8 mouse cellular contexts compared by ENCODE assay signal in the genomic region with DNA sequence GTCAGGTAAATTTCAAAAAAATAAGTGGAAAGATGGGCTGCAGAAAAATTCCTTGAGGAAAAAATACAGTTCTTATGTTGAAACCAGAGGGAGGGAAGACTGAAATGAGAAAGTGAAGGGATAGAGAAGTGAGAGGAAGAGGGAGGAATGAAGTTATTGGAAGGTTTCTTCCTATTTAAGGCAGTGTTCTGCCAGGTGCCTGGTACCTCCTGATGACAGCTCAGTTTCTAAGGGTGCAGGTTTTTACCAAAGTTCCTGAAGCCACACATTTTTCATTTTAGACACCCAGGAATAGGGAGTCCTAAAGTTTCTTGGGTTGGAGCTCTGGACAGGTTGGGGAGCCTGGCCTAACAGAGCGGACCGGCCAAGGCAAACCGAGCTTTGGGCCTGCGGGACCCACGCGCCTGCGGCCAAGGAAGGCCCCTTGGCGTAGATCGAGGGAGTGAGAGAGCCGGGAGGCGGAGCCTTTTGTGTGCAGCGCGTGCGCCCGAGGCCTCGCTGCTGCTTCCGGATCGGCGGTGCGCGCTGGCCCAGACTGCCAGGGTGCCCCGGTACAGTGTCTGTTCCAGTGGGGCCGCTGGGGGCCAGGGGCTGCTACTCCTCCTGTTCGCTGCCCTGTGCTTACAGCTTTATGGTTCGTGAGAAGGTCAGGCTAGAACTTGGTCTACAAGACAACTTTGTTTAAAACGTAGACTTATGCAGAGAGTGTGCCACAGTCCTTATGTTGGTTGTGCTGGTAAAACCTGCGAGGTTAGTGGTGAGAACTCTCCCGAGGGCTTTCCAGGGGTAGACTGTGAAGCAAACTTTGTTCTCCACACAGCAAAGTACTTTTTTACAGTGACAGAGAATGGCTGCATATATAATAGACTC. TPM values are rescaled to one million over a fixed set of nuclear protein-coding genes. Genes with fewer than 3 reads are reported as not detected.
DNase-seq lines count a peak whose midpoint lies in the region; ATAC-seq lines count a peak whose summit lies in the region.

No protein-coding gene starts in this region.

- H3K4me1 ChIP-seq in embryonic facial prominence, embryonic 14.5 days (ENCODE audit: control insufficient read depth, insufficient read depth, low read length), result peaks cover 7% of the 10 kb centered on the region
- H3K4me1 ChIP-seq in heart, embryonic 12.5 days (replicated peaks), result peaks cover 28% of the 10 kb centered on the region
- peaks cover 27% of the 10 kb centered on the region for H3K4me1 ChIP-seq in kidney, embryonic 16.5 days (ENCODE audit: insufficient read depth, low read length)

- peak overlapping the region; percentile 63 for H3K4me2 ChIP-seq in embryonic facial prominence, embryonic 14.5 days (ENCODE audit: low read depth, low read length)
- peak overlapping the region; percentile 78 for H3K4me2 ChIP-seq in heart, embryonic 12.5 days
- peak overlapping the region; percentile 81 for H3K4me2 ChIP-seq in kidney, embryonic 16.5 days (replicated peaks; ENCODE audit: low read depth, low read length)

- peak overlapping the region; percentile 61 for H3K9ac ChIP-seq in embryonic facial prominence, embryonic 14.5 days (ENCODE audit: low read depth, low read length)
- H3K9ac ChIP-seq in heart, embryonic 12.5 days, result peak overlapping the region; percentile 70
- H3K9ac ChIP-seq in kidney, embryonic 16.5 days (replicated peaks; ENCODE audit: low read length), result peak overlapping the region; percentile 78

- no peaks in the 10 kb centered on the region for H3K36me3 ChIP-seq in embryonic facial prominence, embryonic 14.5 days (ENCODE audit: control insufficient read depth, insufficient read depth, low read length)
- H3K36me3 ChIP-seq in heart, embryonic 12.5 days, result no peaks in the 10 kb centered on the region
- H3K36me3 ChIP-seq in kidney, embryonic 16.5 days (ENCODE audit: insufficient read depth, low read length), result no peaks in the 10 kb centered on the region

- WGBS in embryonic facial prominence, embryonic 14.5 days, result under 1% methylated on average over 17 of the region's 28 CpGs
- WGBS in heart, embryonic 12.5 days, result under 1% methylated on average over 28 of the region's 28 CpGs
- under 1% methylated on average over 28 of the region's 28 CpGs for WGBS in kidney, embryonic 16.5 days

- H3K27ac ChIP-seq in embryonic facial prominence, embryonic 14.5 days (replicated peaks; ENCODE audit: low read depth, low read length), result peak overlapping the region; percentile 35
- peak overlapping the region; percentile 87 for H3K27ac ChIP-seq in heart, embryonic 12.5 days (ENCODE audit: poor library complexity, severe bottlenecking)
- peak overlapping the region; percentile 76 for H3K27ac ChIP-seq in kidney, embryonic 16.5 days (ENCODE audit: low read length)

- H3K4me3 ChIP-seq in embryonic facial prominence, embryonic 14.5 days (ENCODE audit: low read depth, low read length), result peak overlapping the region; percentile 41
- H3K4me3 ChIP-seq in heart, embryonic 12.5 days, result peak overlapping the region; percentile 50
- H3K4me3 ChIP-seq in kidney, embryonic 16.5 days (ENCODE audit: low read length), result peak overlapping the region; percentile 53

- H3K27me3 ChIP-seq in embryonic facial prominence, embryonic 14.5 days (replicated peaks; ENCODE audit: control insufficient read depth, insufficient read depth, low read length), result no peaks in the 10 kb centered on the region
- H3K27me3 ChIP-seq in heart, embryonic 12.5 days (replicated peaks), result no peaks in the 10 kb centered on the region
- no peaks in the 10 kb centered on the region for H3K27me3 ChIP-seq in kidney, embryonic 16.5 days (ENCODE audit: insufficient read depth, low read length)

- peak; percentile 82 for DNase-seq in CD4-positive helper T cell, adult 2 months (ENCODE audit: low read depth, low spot score)
- peak; percentile 90 for DNase-seq in adrenal gland, adult 2 months
- peak; percentile 84 for DNase-seq in embryonic facial prominence, embryonic 14.5 days (ENCODE audit: low spot score)
- DNase-seq in lung, postnatal 10 days, result peak; percentile 86
- DNase-seq in ovary, postnatal 14 days (ENCODE audit: low spot score), result peak; percentile 49
- peak; percentile 87 for DNase-seq in thymus, postnatal 4 days

- peak; percentile 90 for ATAC-seq in embryonic facial prominence, embryonic 14.5 days (ENCODE audit: low read depth)
- peak; percentile 86 for ATAC-seq in heart, embryonic 12.5 days (ENCODE audit: insufficient number of reproducible peaks, low FRiP score)
- ATAC-seq in kidney, embryonic 16.5 days (ENCODE audit: low FRiP score, low TSS enrichment), result peak; percentile 92

- no peaks in the 10 kb centered on the region for H3K9me3 ChIP-seq in embryonic facial prominence, embryonic 14.5 days (ENCODE audit: control insufficient read depth, low read length)
- H3K9me3 ChIP-seq in heart, embryonic 12.5 days (replicated peaks), result no peaks in the 10 kb centered on the region
- H3K9me3 ChIP-seq in kidney, embryonic 16.5 days (ENCODE audit: low read length), result no peaks in the 10 kb centered on the region

RNA-seq across cellular contexts. Expression of gene Zfp148, which starts 19.5 kb away (rescaled TPM):
- 10 to 100 TPM; 65.2 to 67.8 TPM for total RNA-seq in adrenal gland, adult 2 months (2021)
- 2.4 and 2.8 TPM in 2 replicates for polyA plus RNA-seq in adrenal gland, adult 2 months (2012; rRNA removed)
- polyA plus RNA-seq in embryonic facial prominence, embryonic 14.5 days (2014; fragmentation: Nextera tagmentation; extraction: Ambion mirVana), result 51.0 and 51.8 TPM in 2 replicates
- 46.5 and 48.4 TPM in 2 replicates for polyA plus RNA-seq in heart, embryonic 12.5 days (2016; fragmentation: Nextera tagmentation; extraction: Ambion mirVana)
- 59.0 and 60.1 TPM in 2 replicates for polyA plus RNA-seq in kidney, embryonic 16.5 days (2015; fragmentation: Nextera tagmentation; extraction: Ambion mirVana)

Comparison
In these comparisons a context has a peak if more than half of its experiments do, and no peak if none do; other contexts are left out.
1. Peak in every context shown above with its lines: DNase-seq, ATAC-seq, H3K4me3 ChIP-seq and H3K27ac ChIP-seq.
2. H3K27ac ChIP-seq: peak in every context shown above with its lines; median percentile 87 in heart, embryonic 12.5 days; 76 in kidney, embryonic 16.5 days; 35 in embryonic facial prominence, embryonic 14.5 days.
3. RNA of gene Zfp148, which starts 19.5 kb away (polyA plus RNA-seq): 59.0 to 60.1 TPM in kidney, embryonic 16.5 days, 51.0 to 51.8 TPM in embryonic facial prominence, embryonic 14.5 days and 46.5 to 48.4 TPM in heart, embryonic 12.5 days; 2.4 to 2.8 TPM in adrenal gland, adult 2 months; every median in the first group is over 10 times any median in the second.